Mouse (Mus musculus) heart, embryonic 16.5 days (tissue): Measurements from ENCODE around the gene Zpbp2. TPM values are rescaled to one million over a fixed set of nuclear protein-coding genes. Genes with fewer than 3 reads are reported as not detected.
"Not testable (repeated sequence)": the region's sequence is repeated elsewhere in the genome, so short reads cannot be mapped to it uniquely, and the experiment has no call there.

Source experiments
- ATAC-seq: fragments of 200-750 bp; cut with Nextera tagmentation; replicated peaks from 2 replicates; pipeline ENCODE4 v1.8.0; 2017; ENCODE audit warnings: moderate number of reproducible peaks; ENCODE audit not compliant: insufficient read depth, low FRiP score; ENCODE audit errors: extremely low read depth
- H3K27ac ChIP-seq: fragments of 300-500 bp; sonication (generic); 2 replicates; pipeline ENCODE4 v1.5.1; 2014; ENCODE audit warnings: mild to moderate bottlenecking, low read length, control low read depth, moderate library complexity
- H3K27me3 ChIP-seq: fragments of 300-500 bp; sonication (generic); 2 replicates; pipeline ENCODE4 v1.6.1; 2014; ENCODE audit warnings: low read length, mixed read lengths; ENCODE audit not compliant: control insufficient read depth, insufficient read depth
- H3K36me3 ChIP-seq: fragments of 300-500 bp; sonication (generic); 2 replicates; pipeline ENCODE4 v1.6.1; 2014; ENCODE audit not compliant: control insufficient read depth, insufficient read depth
- H3K4me1 ChIP-seq: fragments of 300-500 bp; sonication (generic); 2 replicates; pipeline ENCODE4 v1.6.1; 2014; ENCODE audit warnings: low read length, mixed read lengths; ENCODE audit not compliant: control insufficient read depth, insufficient read depth
- H3K4me2 ChIP-seq: fragments of 300-500 bp; sonication (generic); 2 replicates; pipeline ENCODE4 v1.6.1; 2014; ENCODE audit warnings: low read depth, mild to moderate bottlenecking, control low read depth, low read length
- H3K4me3 ChIP-seq: fragments of 300-500 bp; sonication (generic); 2 replicates; pipeline ENCODE4 v1.5.1; 2014; ENCODE audit warnings: mild to moderate bottlenecking, control low read depth, low read length
- H3K9ac ChIP-seq: fragments of 300-500 bp; sonication (generic); 2 replicates; pipeline ENCODE4 v1.6.1; 2014; ENCODE audit warnings: low read length, control low read depth
- H3K9me3 ChIP-seq: fragments of 300-500 bp; sonication (generic); replicated peaks from 2 replicates; pipeline ENCODE4 v1.6.1; 2016; ENCODE audit warnings: low read length; ENCODE audit not compliant: control insufficient read depth
- WGBS: fragments of 180-500 bp; shearing (Covaris S2); extraction: QIAGEN DNeasy Blood & Tissue Kit; methylation state at CpG from one replicate; pipeline ENCODE4 v1.1.7; 2014; 5-methylcytosine and 5-hydroxymethylcytosine counted together
- polyA plus RNA-seq: library from polyadenylated mRNA; unstranded; fragments of >200 nt; fragmentation: Nextera tagmentation; extraction: Ambion mirVana; gene quantifications from 2 replicates; pipeline ENCODE4 v1.2.1, GENCODE M21; 2015

Gene Zpbp2
- polyA plus RNA-seq, 1 experiment from 2014 or later = 0.42 TPM

DNA sequence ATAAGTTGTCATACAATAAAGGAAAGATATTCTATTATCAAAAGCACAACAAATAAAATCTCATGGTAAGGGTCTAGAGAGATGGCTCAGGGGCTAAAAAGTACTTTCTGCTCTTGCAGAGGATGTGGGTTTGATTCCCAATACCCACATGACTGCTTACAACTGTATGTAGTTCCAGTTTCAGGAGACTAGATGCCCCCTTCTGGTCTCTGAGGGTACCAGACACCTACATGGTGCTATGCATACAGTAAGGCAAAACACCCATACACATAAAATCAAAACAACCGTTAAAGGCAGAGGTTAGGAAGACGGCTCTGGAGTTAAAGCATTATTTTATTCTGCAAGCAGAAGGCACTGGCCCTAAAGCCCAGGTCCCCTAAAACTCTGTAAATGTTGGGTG lies 53.1 kb downstream of the Zpbp2 start:
- ATAC-seq = no peak
- H3K27me3 ChIP-seq = peaks cover 7% of the 10 kb centered on the region
- H3K4me2 ChIP-seq = no peak overlapping the region
- 75% methylated on average over 2 of the region's 2 CpGs for WGBS
- no peak overlapping the region for H3K4me3 ChIP-seq
- no peaks in the 10 kb centered on the region for H3K9me3 ChIP-seq
- H3K27ac ChIP-seq = no peak overlapping the region
- H3K9ac ChIP-seq = no peak overlapping the region
- H3K4me1 ChIP-seq = peaks cover 17% of the 10 kb centered on the region
- no peaks in the 10 kb centered on the region for H3K36me3 ChIP-seq

DNA sequence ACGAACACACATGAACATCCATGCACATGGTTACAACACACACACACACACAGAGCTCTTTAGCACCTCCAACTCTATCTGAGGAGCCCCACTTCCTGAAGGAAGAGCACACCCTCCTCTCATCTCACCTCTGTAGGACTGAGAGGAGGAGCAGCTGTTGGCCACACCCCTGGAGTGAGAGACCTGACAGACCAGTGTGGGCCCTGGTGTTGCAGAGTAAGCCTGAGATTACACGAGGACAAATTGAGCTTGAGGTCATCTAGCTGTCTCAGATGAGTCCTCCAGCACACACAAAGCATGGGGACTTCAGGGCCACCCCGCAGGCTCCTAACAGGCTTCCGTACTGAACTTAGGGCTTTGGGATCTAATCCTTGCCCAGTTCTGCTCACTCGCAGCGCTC lies 54.0 kb downstream of the Zpbp2 start:
- H3K27me3 ChIP-seq, H3K36me3 ChIP-seq, H3K9me3 ChIP-seq, H3K4me3 ChIP-seq, ATAC-seq, H3K27ac ChIP-seq, H3K4me2 ChIP-seq, H3K9ac ChIP-seq: not testable (repeated sequence)
- WGBS = 59% methylated on average over 6 of the region's 6 CpGs
- peaks cover 16% of the 10 kb centered on the region for H3K4me1 ChIP-seq

DNA sequence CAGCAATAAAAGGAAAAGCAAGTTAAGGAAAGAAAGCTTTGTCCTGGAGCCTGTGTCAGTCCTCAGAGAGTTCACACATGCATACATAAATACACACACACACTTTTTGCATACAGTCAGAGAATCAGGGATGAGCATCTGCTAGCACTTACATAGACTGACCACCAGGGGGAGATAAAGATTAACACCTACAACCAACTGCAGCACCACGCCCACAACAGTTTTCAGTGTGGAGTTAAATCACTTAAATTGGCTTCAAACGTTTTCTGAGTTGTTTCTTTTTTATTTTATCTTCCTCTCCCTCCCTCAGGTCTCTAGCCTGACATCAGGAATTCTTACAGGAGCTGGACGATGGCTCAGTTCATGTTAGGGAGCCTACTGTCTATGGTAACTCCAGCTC lies 55.9 kb downstream of the Zpbp2 start:
- no peak overlapping the region for H3K4me3 ChIP-seq
- no peaks in the 10 kb centered on the region; the same call in 1 of the 2 replicates for H3K27me3 ChIP-seq
- no peaks in the 10 kb centered on the region for H3K36me3 ChIP-seq
- ATAC-seq = no peak
- H3K4me1 ChIP-seq = peaks cover 8% of the 10 kb centered on the region
- H3K9ac ChIP-seq = no peak overlapping the region
- H3K27ac ChIP-seq = no peak overlapping the region
- WGBS = 10% methylated on average over 3 of the region's 3 CpGs
- H3K4me2 ChIP-seq = no peak overlapping the region
- H3K9me3 ChIP-seq = no peaks in the 10 kb centered on the region

Other genes starting within 250 kb of the Zpbp2 start
- not detected in 2 replicates for gene Neurod2, start 221.4 kb upstream of the Zpbp2 start, polyA plus RNA-seq
- gene Ppp1r1b, start 202.7 kb upstream of the Zpbp2 start, polyA plus RNA-seq = 74.0 and 75.8 TPM in 2 replicates
- 43.0 and 43.2 TPM in 2 replicates for gene Stard3, start 192.7 kb upstream of the Zpbp2 start, polyA plus RNA-seq
- gene Tcap, start 167.3 kb upstream of the Zpbp2 start, polyA plus RNA-seq = 175 TPM in 2 replicates
- 0.37 and 0.39 TPM in 2 replicates for gene Pnmt, start 164.6 kb upstream of the Zpbp2 start, polyA plus RNA-seq
- gene Pgap3, start 150.6 kb upstream of the Zpbp2 start, polyA plus RNA-seq = 18.0 and 19.0 TPM in 2 replicates
- 34.1 and 41.9 TPM in 2 replicates for gene Erbb2, start 138.6 kb upstream of the Zpbp2 start, polyA plus RNA-seq
- gene Mien1, start 112.1 kb upstream of the Zpbp2 start, polyA plus RNA-seq = 100 and 115 TPM in 2 replicates
- gene Grb7, start 104.7 kb upstream of the Zpbp2 start, polyA plus RNA-seq = 1.9 and 4.3 TPM in 2 replicates
- 1.0 and 4.0 TPM in 2 replicates for gene Ikzf3, start 5.1 kb upstream of the Zpbp2 start, polyA plus RNA-seq
- 65.1 and 66.7 TPM in 2 replicates for gene Ormdl3, start 36.3 kb downstream of the Zpbp2 start, polyA plus RNA-seq
- gene Lrrc3c, start 47.2 kb downstream of the Zpbp2 start, polyA plus RNA-seq = not detected in 2 replicates
- gene Gm12355, start 74.6 kb downstream of the Zpbp2 start, polyA plus RNA-seq = 0.30 and 2.9 TPM in 2 replicates
- gene Gsdma3, start 75.3 kb downstream of the Zpbp2 start, polyA plus RNA-seq = 0.09 TPM in 1 of 2 replicates, not detected in the other
- 0.18 TPM in 1 of 2 replicates, not detected in the other for gene Gsdma2, start 95.7 kb downstream of the Zpbp2 start, polyA plus RNA-seq
- not detected in 2 replicates for gene Gsdma, start 113.3 kb downstream of the Zpbp2 start, polyA plus RNA-seq
- gene Psmd3, start 131.5 kb downstream of the Zpbp2 start, polyA plus RNA-seq = 166 and 169 TPM in 2 replicates
- not detected in 2 replicates for gene Csf3, start 150.2 kb downstream of the Zpbp2 start, polyA plus RNA-seq
- gene Med24, start 178.3 kb downstream of the Zpbp2 start, polyA plus RNA-seq = 36.8 and 40.3 TPM in 2 replicates
- gene Thra, start 189.5 kb downstream of the Zpbp2 start, polyA plus RNA-seq = 37.5 and 40.2 TPM in 2 replicates
- gene Nr1d1, start 224.2 kb downstream of the Zpbp2 start, polyA plus RNA-seq = 7.0 and 8.2 TPM in 2 replicates
- 15.2 and 15.5 TPM in 2 replicates for gene Msl1, start 244.4 kb downstream of the Zpbp2 start, polyA plus RNA-seq